Mouse (Mus musculus): ENCODE results near the gene Dpy30. TPM values are rescaled to one million over a fixed set of nuclear protein-coding genes. Genes with fewer than 3 reads are reported as not detected.
"Not testable (repeated sequence)": the region's sequence is repeated elsewhere in the genome, so short reads cannot be mapped to it uniquely, and the experiment has no call there.

Dpy30 gene
- polyA plus RNA-seq, 1 experiment from 2014 or later: 237 TPM

DNA sequence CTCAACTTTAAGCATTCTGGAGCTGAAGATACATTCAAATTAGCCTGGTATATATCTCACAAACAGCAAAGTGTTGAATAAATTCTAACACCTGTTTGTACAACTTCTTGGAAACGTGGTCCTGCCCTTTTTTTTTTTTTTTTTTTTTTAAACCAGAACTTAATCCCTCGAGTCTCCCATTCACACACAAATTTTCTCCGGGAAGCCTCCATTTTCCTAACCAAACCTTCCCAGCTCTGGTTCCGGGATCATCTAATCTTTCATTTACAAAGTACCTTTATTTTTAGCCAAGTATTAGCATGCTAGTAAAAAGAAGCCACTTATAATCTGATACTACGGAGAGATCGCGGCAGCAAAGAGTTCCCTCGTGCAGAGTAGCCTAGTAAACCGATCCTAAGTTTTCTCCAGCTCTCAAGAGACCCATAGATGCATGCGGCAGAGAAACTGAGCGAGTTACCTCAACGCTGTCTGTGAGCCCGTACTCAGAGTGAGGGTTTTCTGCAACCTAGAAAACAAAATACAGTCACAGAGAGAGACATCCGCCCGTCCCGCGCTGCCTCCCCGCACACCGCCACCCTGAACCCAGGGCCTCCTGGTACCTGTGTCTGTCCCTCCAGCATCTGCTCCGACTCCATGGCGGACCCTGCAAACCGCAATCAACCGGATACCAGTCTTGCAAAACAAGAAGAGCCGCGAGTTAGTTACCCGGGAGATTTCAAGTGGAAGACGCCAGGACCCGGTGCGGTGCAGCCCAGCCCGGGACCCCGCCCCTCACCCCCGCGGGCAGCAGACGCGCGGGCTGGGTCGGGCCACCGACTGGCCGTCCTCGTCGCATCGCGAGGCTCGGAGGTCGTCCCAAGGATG, 8.1 kb downstream of the Dpy30 start:
- ATAC-seq (replicated peaks; ENCODE audit: low FRiP score): no peak; the same call in none of the 2 replicates
- Histone ChIP-seq H3K27ac (peak overlapping the region; percentile 96), H3K4me1 (peaks cover 21% of the 10 kb centered on the region), H3K36me3 (peaks cover 27% of the 10 kb centered on the region), H3K9me3 (replicated peaks) (no peaks in the 10 kb centered on the region), H3K4me3 (replicated peaks) (peak overlapping the region; percentile 88), H3K27me3 (no peaks in the 10 kb centered on the region), H3K9ac (peak overlapping the region; percentile 81), H3K4me2 (peak overlapping the region; percentile 63)
- WGBS: under 1% methylated on average over 45 of the region's 45 CpGs

DNA sequence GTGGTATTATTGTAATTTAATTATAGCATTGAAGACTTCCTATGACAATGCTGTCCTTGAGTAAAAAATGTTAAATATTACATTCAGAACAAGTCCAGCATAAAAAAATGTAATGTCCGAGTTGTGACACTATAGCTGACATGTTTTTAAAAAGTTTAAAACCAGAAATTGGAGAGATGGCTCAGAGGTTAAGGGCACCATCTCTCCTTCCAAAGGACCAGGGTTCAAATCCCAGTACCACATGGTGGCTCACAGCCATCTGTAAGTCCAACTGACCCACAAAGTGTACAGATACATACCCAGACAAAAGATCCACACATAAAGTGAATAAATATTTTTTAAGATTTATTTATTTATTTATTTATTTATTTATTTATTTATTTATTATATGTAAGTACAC, 17.7 kb downstream of the Dpy30 start:
- Histone ChIP-seq H3K9me3 (replicated peaks) (no peaks in the 10 kb centered on the region), H3K36me3 (peaks cover 87% of the 10 kb centered on the region), H3K27ac (no peak overlapping the region), H3K27me3 (no peaks in the 10 kb centered on the region), H3K4me2 (no peak overlapping the region), H3K4me1 (no peaks in the 10 kb centered on the region), H3K4me3 (replicated peaks) (no peak overlapping the region), H3K9ac (no peak overlapping the region)
- WGBS: 86% methylated on average over 1 of the region's 1 CpGs
- no peak for ATAC-seq (replicated peaks; ENCODE audit: low FRiP score)

DNA sequence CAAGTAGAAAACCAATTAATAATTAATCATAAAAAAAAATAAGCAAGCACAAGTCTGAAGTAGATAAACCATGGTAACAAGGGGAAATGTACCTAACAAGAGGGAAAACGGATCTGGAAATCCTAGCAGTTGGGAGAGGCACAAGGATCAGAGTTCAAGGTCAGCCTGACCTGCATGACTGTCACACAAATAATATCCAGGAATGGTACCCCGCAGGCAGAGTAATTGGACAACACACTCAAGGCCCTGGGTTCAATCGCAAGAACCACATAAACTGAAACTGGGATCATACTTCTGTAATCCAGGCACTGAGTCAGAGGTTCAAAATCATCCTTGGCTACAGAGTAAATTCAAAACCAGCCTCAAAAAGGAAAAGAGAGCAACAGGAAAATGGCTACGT, 18.1 kb downstream of the Dpy30 start:
- 92% methylated on average over 4 of the region's 4 CpGs for WGBS
- no peak for ATAC-seq (replicated peaks; ENCODE audit: low FRiP score)
- Histone ChIP-seq H3K27ac (no peak overlapping the region), H3K9ac (no peak overlapping the region), H3K9me3 (replicated peaks) (no peaks in the 10 kb centered on the region), H3K4me2 (no peak overlapping the region), H3K4me3 (replicated peaks) (no peak overlapping the region), H3K36me3 (peaks cover 87% of the 10 kb centered on the region), H3K27me3 (no peaks in the 10 kb centered on the region), H3K4me1 (no peaks in the 10 kb centered on the region)

DNA sequence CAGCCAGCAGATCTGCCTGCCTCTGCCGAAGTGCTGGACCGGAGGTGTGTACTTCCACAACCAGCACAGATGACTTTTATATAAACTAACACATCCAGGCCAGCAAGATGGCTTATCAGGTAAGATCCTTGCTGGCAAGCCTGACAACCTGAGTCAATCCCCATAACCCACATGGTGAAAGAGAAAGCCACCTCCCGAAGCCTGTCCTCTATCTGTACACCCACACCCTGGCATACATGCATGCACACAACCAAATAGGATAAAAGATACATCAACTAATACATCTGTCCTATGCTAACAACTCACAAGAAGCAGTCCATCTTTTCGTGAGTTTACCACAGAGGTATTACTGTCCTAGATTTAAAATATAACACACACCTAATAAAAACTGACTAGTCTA, 19.7 kb downstream of the Dpy30 start:
- ATAC-seq (replicated peaks; ENCODE audit: low FRiP score): no peak
- Histone ChIP-seq H3K36me3 (peaks cover 87% of the 10 kb centered on the region), H3K9me3 (replicated peaks) (no peaks in the 10 kb centered on the region), H3K27me3 (no peaks in the 10 kb centered on the region), H3K4me2 (no peak overlapping the region), H3K4me1 (no peaks in the 10 kb centered on the region), H3K27ac (no peak overlapping the region), H3K4me3 (replicated peaks) (no peak overlapping the region), H3K9ac (no peak overlapping the region)
- whole genome bisulfite sequencing: 94% methylated on average over 4 of the region's 4 CpGs

DNA sequence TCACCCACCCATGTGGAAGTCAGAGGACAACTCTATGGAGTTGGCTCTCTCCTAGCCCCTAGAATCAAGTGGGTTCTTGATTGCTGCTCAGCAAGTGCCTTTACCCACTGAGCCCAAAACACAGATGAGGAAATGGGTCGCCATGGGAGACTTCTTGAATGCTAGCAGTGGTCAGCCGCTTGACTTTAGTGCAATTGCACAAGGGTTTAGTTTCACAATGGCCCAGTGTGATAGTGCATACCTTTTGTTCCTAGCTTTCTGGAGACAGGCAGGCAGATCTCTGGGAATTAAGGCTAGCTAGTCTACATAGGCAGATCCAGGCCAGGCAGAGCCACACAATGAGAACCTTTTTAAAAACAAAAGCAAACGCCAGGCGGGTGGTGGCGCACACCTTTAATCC, 23.7 kb downstream of the Dpy30 start:
- Histone ChIP-seq H3K9ac (no peak overlapping the region), H3K27me3 (no peaks in the 10 kb centered on the region), H3K4me1 (peaks cover 6% of the 10 kb centered on the region; the same call in 1 of the 2 replicates), H3K9me3 (replicated peaks) (no peaks in the 10 kb centered on the region), H3K4me2 (no peak overlapping the region), H3K27ac (no peak overlapping the region), H3K36me3 (peaks cover 62% of the 10 kb centered on the region), H3K4me3 (replicated peaks) (no peak overlapping the region)
- no peak for ATAC-seq (replicated peaks; ENCODE audit: low FRiP score)
- 92% methylated on average over 5 of the region's 5 CpGs for WGBS

DNA sequence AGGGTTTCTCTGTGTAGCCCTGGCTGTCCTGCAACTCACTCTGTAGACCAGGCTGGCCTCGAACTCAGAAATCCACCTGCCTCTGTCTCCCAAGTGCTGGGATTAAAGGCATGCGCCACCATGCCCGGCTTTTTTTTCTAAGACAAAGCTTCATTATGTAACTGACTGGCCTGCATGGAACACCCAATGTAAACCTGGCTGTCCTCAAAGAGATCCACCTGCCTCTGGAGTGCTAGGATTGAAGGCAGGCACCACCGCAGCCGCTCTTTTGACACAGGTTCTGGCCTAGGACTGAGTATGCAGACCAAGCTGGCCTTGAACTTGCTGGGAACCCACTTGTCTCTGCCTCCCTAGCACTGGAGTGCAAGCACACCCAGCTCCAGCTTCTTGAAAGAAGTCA, 26.8 kb downstream of the Dpy30 start:
- H3K9me3 ChIP-seq (replicated peaks); H3K4me3 ChIP-seq (replicated peaks); ATAC-seq (replicated peaks; ENCODE audit: low FRiP score); H3K27ac ChIP-seq; H3K9ac ChIP-seq; H3K4me2 ChIP-seq; H3K27me3 ChIP-seq: not testable (repeated sequence)
- H3K4me1 ChIP-seq: peaks cover 18% of the 10 kb centered on the region
- WGBS: 92% methylated on average over 5 of the region's 5 CpGs
- H3K36me3 ChIP-seq: peaks cover 38% of the 10 kb centered on the region

DNA sequence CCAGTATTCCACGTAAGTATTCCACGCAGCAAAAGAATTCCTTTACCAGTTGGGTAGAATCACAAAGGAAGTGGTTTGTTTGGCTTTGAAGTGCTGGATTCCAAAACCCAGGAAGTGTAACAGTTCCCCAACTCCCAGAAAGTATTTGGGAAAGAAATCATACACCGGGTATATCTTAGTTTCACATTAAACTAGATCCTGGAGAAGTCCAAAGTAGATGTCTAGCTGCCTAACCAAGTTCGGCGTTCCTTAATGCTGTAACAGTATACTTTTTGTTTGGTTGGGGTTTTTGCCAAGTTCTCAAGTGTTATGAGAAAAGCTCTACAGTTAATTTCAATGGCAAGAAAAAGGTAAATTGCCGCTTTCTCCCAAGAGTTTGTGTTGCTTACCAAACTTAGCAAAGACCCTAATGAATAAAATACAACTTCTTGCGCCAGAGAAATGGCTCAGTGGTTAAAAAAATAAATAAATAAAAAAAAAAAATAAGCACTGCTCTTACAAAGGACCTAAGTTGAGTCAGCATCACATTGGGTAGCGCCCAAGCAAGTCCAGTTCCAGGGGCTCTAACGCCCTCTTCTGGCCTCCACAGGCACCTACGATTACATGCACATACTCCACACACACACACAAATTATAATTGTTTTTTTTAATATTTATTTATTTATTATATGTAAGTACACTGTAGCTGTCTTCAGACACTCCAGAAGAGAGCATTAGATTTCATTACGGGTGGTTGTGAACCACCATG, 27.5 kb downstream of the Dpy30 start:
- 38% methylated on average over 11 of the region's 11 CpGs for WGBS
- H3K36me3 ChIP-seq: peaks cover 30% of the 10 kb centered on the region
- peak overlapping the region; percentile 88 for H3K4me3 ChIP-seq (replicated peaks)
- H3K27me3 ChIP-seq: no peaks in the 10 kb centered on the region
- peak overlapping the region; percentile 92 for H3K9ac ChIP-seq
- peak overlapping the region; percentile 99 for H3K27ac ChIP-seq
- H3K4me2 ChIP-seq: peak overlapping the region; percentile 87
- peaks cover 23% of the 10 kb centered on the region for H3K4me1 ChIP-seq
- no peaks in the 10 kb centered on the region for H3K9me3 ChIP-seq (replicated peaks)
- no peak for ATAC-seq (replicated peaks; ENCODE audit: low FRiP score)

DNA sequence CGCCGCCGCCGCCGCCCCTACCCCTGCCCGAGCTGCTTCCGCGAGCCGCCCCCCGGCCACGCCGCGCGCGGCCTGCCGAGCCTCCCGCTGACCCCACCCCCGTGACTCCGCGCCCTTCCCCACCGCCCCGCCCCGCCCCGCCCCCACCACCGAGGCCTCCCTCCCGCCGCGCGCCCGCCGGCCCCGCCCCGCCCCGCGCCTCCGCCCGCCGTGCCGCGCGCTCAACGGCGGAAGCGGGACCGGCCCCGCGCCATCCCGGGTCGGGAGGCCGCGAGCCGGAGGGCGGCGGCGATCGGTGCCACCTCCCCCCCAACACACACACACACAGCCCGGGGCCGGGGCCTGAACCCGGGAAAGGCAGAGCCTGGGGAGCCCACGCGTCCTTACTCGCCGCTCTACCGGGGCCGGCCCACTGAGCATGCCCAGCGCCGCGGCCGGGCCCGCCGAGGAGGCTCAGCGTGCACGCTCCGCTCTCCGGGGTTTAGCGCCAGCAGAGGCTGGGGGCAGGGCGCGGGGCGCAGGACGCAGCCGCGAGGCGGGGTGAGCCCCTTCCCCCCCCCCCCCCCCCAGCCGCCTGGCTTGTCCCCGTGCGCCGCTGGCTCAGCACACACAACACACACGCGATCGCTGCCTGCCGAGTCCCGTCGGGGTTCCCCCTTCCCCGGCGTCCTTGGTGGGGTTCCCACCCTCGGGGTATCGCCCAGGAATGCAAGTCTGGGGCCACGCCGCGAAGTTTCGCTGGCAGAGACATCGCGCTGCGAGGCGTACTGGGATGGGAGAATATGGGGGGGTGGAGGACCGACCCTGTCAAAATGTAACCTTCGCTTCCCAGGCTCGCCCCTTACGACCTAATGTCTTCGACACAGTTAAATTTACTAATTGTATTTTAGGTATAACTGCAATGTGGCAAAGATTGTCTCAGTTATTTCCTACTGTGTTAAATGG, 28.4 kb downstream of the Dpy30 start, which contains the start of gene Memo1:
TSS of gene Memo1 (minus strand) at position 496 of the 945 bp plus-strand sequence.
- Histone ChIP-seq H3K4me2 (peak within 1 kb of the TSS; percentile 87), H3K9ac (peak within 1 kb of the TSS; percentile 92), H3K27me3 (no peaks in the 10 kb centered on the region), H3K4me3 (replicated peaks) (peak within 1 kb of the TSS; percentile 88), H3K36me3 (peaks cover 22% of the 10 kb centered on the region), H3K27ac (peak within 1 kb of the TSS; percentile 99), H3K4me1 (peaks cover 28% of the 10 kb centered on the region), H3K9me3 (replicated peaks) (no peaks in the 10 kb centered on the region)
- peak; percentile 92 for ATAC-seq (replicated peaks; ENCODE audit: low FRiP score)
- under 1% methylated on average over 51 of the region's 110 CpGs for WGBS

DNA sequence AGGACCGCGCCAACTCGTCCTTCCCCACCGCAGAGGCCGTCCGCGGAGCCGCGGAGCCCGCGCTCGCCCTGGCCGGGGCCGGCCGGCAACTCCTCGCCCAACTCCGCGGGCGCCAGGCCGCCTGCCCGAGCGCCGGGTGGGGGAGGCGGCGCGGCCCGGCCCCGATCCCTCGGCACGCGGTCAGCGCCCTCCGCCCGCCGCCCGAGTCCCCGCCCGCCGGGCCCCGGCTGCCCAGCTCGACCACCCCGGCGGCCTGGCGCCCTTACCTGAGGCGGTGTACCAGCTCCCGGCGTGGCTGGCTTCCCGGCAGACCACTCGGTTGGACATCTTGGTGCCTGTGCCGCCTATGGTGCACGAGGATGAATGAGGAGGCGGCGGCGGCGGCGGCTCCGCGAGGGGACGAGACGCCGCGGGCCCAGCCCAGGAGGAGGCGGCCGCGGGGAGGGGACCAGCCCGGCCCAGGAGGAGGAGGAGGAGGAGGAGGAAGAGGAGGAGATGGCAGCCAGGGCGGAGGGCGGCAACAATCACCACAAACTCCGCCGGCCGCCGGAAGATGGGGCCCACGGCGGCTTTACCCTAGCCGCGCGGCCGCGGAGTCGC, 29.2 kb downstream of the Dpy30 start:
- H3K27me3 ChIP-seq: no peaks in the 10 kb centered on the region
- H3K4me1 ChIP-seq: peaks cover 28% of the 10 kb centered on the region
- H3K36me3 ChIP-seq: peaks cover 15% of the 10 kb centered on the region
- H3K4me3 ChIP-seq (replicated peaks): peak overlapping the region; percentile 88
- WGBS: under 1% methylated on average over 38 of the region's 80 CpGs
- no peaks in the 10 kb centered on the region for H3K9me3 ChIP-seq (replicated peaks)
- H3K9ac ChIP-seq: peak overlapping the region; percentile 92
- H3K4me2 ChIP-seq: peak overlapping the region; percentile 87
- peak overlapping the region; percentile 99 for H3K27ac ChIP-seq
- peak; percentile 92 for ATAC-seq (replicated peaks; ENCODE audit: low FRiP score)

DNA sequence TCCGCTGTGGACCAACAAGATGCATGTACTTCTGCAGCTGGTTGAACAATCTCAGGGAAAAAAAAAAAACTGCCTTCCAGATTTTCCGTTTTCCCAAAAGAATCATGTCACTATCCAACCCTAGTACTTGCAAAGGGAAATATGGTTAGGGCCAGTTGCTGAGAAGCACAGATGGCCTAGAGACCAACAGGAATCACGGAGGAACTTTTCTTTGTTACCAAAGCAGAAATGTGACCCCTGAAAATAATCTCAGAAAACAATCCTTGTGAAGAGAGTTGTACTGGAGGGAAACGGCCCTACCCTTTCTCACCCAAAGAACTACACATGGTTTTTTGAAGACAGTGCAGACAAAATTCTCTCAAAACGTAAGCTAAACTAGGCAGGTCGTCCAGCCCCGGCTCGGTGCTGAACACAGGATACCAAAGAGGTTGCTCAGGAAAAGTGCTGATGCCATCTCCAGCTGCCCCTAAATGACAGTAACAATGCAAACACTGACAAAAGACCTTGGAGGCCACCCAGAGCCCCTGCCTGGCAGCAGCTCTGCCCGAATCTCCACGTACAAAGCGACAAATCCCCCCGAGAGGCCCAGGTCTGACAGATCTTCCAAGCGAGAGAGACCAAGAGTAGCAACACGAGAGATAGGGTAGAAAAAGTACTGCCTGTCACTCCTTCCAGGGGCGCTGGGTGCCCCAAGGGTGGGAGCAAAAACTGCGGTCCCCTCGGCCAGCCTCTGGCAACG, 29.9 kb downstream of the Dpy30 start:
- peaks cover 28% of the 10 kb centered on the region for H3K4me1 ChIP-seq
- peak overlapping the region; percentile 87 for H3K4me2 ChIP-seq
- ATAC-seq (replicated peaks; ENCODE audit: low FRiP score): no peak
- peak overlapping the region; percentile 92 for H3K9ac ChIP-seq
- peaks cover 13% of the 10 kb centered on the region for H3K36me3 ChIP-seq
- WGBS: under 1% methylated on average over 18 of the region's 18 CpGs
- peak overlapping the region; percentile 99 for H3K27ac ChIP-seq
- H3K9me3 ChIP-seq (replicated peaks): no peaks in the 10 kb centered on the region
- H3K27me3 ChIP-seq: no peaks in the 10 kb centered on the region
- peak overlapping the region; percentile 88 for H3K4me3 ChIP-seq (replicated peaks)

Measured in kidney, embryonic 15.5 days (tissue).